Mouse (Mus musculus): ENCODE data around the gene Sh3bp1.

GRCm38 (mm10) chr15:78862280-78862679 lies 37.3 kb upstream of the Sh3bp1 start:
- TF ChIP-seq CTCF (IDR thresholded peaks at IDR 0.05; ENCODE audit: insufficient read depth, low read depth, low read length) (no peak), POLR2A (IDR thresholded peaks at IDR 0.05; ENCODE audit: insufficient read depth, low read depth, low read length) (no peak)

Data from olfactory bulb, adult 2 months (tissue).